Mouse (Mus musculus): ENCODE measurements around the gene Fbxw24. TPM values are rescaled to one million over a fixed set of nuclear protein-coding genes. Genes with fewer than 3 reads are reported as not detected.
"Not testable (repeated sequence)": the region's sequence is repeated elsewhere in the genome, so short reads cannot be mapped to it uniquely, and the experiment has no call there.

The Fbxw24 gene
- not detected for total RNA-seq (2022)

DNA sequence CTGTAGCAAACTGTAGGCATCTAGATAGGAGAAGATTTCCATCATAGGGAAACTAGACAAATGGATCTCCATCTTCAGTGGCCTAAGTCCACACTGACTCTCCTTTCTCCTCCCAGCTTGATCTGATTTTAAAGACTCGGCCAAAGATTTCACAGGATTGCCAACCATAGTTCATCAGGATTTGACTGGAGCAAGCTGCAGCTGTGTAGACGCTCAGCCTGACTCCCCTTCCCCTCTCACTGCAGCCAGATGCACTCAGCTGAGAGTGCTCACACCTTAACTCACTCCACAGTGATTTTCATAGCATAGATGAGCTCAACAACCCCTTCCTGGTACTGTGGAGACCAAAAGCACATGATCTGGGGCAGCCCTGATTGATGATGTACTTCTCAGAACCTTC, at the start of gene Fbxw24:
Gene Fbxw24 (minus strand): TSS at position 101 of the 400 bp plus-strand sequence.
- DNase-seq (ENCODE audit: low spot score in 2 of 2) = not testable (repeated sequence)

DNA sequence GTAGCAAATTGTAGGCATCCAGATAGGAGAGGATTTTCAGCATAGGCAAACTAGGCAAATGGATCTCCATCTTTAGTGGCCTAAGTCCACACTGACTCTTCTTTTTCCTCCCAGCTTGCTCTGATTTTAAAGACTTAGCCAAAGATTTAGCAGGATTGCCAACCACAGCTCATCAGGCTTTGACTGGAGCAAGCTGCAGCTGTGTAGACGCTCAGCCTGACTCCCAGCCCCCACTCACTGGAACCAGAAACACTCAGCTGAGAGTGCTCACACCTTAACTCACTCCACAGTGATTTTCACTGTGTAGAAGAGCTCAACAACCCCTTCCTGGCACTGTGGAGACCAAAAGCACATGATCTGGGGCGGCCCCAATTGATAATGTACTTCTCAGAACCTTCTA, 38.7 kb upstream of the Fbxw24 start, which contains the start of gene Fbxw25:
Gene Fbxw25 (minus strand): TSS at position 101 of the 400 bp plus-strand sequence.
- DNase-seq (ENCODE audit: low spot score in 2 of 2) = not testable (repeated sequence)

DNA sequence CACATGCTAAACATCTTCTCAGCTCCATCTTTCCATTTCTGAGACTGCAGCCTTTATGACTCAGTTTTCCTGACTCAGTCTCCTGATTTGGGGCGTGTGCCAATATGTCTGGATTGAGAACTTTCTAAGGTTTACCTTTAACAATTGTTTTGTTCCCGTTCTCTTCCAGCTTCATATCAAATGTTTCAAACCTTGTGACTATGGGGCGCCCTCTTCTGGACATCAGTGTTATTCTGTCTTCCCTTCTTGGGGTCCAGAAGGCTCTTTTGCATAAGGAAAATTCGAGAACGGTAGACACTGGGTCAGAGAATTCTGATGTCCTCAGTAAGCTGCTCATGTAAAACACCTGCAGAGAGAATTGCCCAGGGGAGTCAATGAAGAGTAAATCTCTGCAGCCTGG, 19.0 kb downstream of the Fbxw24 start:
- DNase-seq (ENCODE audit: low spot score in 2 of 2) = not testable (repeated sequence)

DNA sequence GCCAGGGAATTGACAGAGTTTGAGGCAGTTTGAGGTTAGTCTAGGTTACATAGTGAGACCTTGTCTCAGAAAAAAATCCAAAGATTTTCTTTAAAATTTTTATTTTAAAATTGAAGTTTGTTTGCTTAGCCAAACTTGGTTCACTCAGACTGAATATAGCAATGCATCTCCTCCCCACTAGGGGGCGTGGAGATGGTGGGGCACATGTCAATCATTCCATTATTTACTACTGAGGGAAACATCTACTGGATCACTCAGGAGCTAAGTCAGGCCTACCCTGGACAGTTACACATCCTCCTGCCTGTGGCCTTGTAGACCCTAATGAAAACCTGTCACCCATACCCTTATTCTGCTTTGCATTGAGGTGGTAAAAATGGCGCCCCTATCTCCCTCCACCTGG, 23.7 kb downstream of the Fbxw24 start:
- DNase-seq (ENCODE audit: low spot score in 2 of 2) = not testable (repeated sequence)

DNA sequence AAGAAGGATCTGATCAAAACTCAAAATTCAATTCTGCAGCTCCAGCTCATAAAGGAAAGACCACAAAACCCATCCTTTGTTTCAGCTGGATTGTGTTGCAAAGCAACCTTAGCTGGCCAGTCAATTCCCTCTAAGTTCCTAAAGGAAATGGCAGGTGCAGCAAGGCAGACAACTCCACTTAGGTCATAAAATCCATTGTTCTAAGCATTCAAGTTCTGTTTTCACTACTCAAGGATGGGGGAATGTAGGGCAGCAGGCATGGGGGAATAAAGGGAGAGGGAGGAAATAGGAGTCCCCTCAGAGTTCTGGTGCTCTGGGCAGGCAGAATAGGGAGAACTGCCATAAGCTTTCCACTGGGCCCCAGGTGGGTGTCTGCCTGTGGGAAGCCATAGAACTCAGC, 28.6 kb downstream of the Fbxw24 start:
- no peak for DNase-seq (ENCODE audit: low spot score in 2 of 2)

DNA sequence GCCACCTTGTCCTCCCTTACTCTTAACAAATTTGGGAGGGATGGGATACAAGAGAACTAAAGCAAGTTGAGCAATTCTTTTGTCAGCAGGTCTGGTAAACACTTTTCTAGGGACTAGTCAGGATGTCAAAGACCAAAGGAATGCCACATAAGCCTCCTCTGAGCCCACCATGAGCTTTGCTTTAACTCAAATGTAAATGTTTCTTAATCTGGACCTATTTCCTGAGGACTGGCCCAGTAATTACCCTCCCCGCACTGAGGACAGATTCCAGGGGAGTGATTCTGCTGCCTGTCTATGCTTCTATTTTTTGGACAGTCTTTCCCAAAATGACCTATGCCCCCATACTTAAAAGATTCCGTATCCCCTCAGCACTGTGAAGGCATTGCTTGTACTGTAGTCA, 31.0 kb downstream of the Fbxw24 start:
- DNase-seq (ENCODE audit: low spot score in 2 of 2) = no peak

DNA sequence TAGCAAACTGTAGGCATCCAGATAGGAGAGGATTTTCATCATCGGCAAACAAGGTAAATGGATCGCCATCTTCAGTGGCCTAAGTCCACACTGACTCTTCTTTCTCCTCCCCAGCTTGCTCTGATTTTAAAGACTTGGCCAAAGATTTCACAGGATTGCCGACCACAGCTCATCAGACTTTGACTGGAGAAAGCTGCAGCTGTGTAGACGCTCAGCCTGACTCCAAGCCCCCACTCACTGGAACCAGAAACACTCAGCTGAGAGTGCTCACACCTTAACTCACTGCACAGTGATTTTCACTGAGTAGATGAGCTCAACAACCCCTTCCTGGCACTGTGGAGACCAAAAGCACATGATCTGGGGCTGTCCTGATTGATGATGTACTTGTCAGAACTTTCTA, 57.7 kb downstream of the Fbxw24 start, which contains the start of gene Fbxw15:
Gene Fbxw15 (minus strand): TSS at position 101 of the 400 bp plus-strand sequence.
- DNase-seq (ENCODE audit: low spot score in 2 of 2) = not testable (repeated sequence)

DNA sequence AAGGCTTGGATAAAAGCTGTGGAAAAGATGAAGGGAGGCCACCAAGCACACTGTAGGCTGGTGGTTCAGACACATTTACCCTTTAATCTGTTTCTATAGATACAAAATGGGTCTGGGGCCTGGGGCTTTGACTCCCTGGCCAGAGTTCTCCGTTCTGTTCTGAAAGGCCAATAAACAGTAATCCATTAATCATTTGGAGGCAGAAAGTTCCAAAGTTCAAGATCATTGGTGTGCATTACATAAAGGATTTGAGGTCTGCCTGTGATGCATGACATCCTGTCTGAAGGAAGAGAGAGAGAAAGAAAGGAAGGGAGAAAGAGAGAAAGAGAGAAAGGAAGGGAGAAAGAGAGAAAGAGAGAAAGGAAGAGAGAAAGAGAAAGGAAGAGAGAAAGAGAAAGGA, 60.3 kb downstream of the Fbxw24 start:
- no peak for DNase-seq (ENCODE audit: low spot score in 2 of 2)

DNA sequence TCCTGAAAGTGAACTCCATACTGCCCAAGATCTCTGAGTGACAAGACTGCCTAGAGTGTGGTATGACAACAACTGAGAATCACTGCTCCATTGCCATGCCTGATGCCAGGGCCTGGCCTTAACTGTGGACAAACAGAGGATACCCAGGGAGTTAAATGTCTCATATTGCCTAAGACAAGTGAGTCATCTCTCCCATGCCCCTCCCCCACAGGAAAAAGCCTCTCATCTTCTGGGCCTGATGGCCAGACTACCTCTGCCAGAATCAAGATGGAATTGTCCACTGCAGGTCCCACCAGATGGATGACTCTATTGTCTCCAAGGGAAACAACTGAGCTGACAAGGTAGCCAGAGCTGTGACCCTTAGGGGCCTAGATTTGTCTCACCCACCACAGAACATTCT, 63.8 kb downstream of the Fbxw24 start:
- not testable (repeated sequence) for DNase-seq (ENCODE audit: low spot score in 2 of 2)

DNA sequence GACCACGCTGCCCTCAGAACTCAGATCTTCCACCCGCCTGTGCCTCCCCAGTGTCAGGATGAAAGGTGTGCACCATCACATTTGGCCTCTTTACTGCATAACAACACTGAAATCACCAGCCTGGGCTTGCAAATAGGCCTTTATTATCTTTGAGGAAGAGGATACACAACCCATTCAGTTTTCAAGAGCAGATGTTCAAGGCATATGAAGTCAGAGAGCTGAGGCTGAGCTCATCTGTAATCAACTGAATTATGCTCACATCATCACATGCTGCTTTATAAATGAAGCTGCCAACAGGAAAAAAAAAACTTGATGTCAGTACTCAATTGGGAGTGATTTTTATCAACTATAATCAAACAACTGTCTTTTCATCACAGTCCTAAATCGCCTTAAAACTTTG, 73.4 kb downstream of the Fbxw24 start:
- DNase-seq (ENCODE audit: low spot score in 2 of 2) = no peak

Other genes with a start within 250 kb of the Fbxw24 start
- gene Fbxw22, start 221.8 kb downstream of the Fbxw24 start, total RNA-seq (2022) = not detected
- not detected for gene Fbxw16, start 176.9 kb downstream of the Fbxw24 start, total RNA-seq (2022)
- not detected for gene Fbxw19, start 130.2 kb downstream of the Fbxw24 start, total RNA-seq (2022)
- gene Fbxw15, start 57.8 kb downstream of the Fbxw24 start, total RNA-seq (2022) = not detected
- not detected for gene Fbxw25, start 38.6 kb upstream of the Fbxw24 start, total RNA-seq (2022)
- not detected for gene Fbxw18, start 76.6 kb upstream of the Fbxw24 start, total RNA-seq (2022)
- not detected for gene Fbxw26, start 120.0 kb upstream of the Fbxw24 start, total RNA-seq (2022)
- not detected for gene Fbxw27, start 164.6 kb upstream of the Fbxw24 start, total RNA-seq (2022)
- not detected for gene Spink8, start 186.2 kb upstream of the Fbxw24 start, total RNA-seq (2022)
- 10 to 100 TPM; 29.2 to 35.4 (median 33.5) TPM for gene Nme6, start 206.7 kb upstream of the Fbxw24 start, total RNA-seq (2022)
- not detected for gene Camp, start 223.6 kb upstream of the Fbxw24 start, total RNA-seq (2022)
- gene Cdc25a, start 249.5 kb upstream of the Fbxw24 start, total RNA-seq (2022) = 1 to 10 TPM; 4.1 to 5.7 (median 4.6) TPM